Mouse (Mus musculus) spleen, adult 12 weeks (tissue): ENCODE measurements around the gene Ffar3.
A peak's percentile ranks its signal among the peaks of the same experiment; 100 is the strongest.
"Not testable (repeated sequence)": the region's sequence is repeated elsewhere in the genome, so short reads cannot be mapped to it uniquely, and the experiment has no call there.

ENCODE experiments used
- DNase-seq: peaks from one replicate; pipeline ENCODE4 v3.0.0; 2022; ENCODE audit warnings: low spot score

Ffar3 gene

DNA sequence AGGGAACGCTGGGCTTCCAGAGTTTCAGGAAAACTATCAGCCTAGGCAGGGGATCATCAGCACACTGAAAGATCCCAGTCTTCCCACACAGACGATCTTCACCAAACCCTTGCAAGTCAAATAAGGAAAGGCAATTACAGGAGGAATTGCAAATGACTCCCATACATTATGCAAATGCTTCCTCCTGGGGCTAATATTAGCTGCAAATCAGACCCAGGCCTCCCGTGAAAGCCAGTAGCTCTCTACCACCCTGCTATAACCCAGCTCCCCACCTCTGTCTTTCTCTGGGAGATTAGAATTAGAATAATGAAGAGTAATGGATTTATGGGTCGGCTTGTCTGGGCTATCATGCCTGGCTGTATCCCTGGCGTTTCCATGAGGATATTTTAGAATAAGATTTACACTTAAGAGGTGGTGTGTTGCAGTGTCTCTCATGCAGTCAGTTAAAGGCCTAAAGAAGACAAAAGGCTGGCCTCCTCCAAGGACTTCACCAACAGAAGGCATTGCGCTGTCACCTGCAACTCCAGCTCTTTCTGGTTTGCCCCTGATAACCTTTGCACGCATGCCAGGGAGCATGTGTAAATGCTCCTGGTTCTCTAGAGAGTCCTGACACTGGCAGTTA, 11.2 kb downstream of the Ffar3 start:
- DNase-seq = no peak

DNA sequence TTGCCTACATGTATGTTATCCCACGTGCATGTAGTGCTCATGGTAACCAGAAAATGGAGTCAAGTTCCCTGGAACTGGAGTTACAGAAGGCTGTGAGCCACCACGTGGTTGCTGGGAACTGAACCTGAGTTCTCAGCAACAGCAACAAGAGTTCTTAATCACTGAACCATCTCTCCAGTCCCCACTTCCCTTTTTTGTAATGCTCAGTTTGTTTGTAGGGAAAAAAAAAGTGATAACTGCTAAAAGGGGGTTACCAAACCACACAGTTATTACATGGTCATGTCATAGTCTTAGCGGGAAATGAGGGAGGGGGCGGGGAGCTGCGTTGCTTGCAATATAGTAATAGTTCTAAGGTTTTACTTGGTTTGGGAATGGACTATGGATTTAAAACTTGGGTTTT, 13.9 kb downstream of the Ffar3 start:
- DNase-seq = no peak

DNA sequence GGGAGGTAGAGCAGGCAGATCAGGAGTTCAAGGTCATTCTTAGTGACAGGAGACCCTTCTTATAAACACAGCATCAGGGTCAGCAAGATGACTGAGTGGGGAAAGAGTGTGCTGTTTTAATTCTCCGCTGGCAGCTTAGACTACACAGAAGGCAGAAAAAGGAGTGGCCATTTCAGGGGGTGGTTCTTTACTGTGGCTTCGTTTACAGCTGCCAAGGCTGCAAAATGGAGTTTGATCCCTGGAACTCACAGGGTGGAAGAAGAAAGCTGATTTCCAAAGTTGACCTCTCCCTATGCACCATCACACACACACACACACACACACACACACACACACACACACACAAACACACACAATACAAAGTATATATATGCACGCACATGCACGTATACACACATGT, 14.6 kb downstream of the Ffar3 start:
- no peak for DNase-seq

DNA sequence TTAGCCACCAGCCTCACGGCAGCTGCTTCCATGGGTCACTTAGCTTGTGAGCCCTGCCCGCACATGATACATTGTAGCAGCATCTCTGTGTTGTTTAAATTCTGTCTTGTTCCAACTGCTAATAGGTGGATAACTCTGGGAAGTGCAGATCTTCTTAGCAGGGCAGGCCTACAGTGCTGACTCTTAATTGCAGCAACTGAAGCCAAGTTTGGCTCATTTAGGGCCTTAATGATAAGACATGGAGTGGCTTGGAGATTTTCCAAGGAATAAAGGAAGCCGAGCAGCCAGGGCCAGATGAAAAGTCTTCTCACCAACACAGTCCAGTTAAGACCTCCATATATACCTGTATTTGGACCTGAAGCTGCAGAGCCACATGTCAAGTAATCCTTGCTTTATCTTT, 15.7 kb downstream of the Ffar3 start:
- DNase-seq = no peak

DNA sequence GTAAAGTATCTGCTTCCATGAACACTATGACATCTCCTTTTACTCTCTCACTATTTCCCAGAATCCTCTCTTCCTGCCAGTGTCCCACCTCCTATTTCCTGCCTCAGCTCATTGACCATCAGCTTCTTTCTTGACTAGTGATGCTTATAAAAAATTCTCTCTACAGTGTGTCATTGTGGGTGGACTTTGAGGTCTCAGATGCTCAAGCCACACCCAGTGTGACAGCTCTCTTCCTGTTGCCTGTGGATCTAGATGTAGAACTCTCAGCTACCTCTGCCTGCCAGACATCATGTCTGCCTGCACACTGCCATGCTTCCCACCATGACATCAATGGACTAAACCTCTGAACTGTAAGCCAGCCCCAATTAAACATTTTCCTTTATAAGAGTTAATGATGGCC, 18.7 kb downstream of the Ffar3 start:
- no peak for DNase-seq

DNA sequence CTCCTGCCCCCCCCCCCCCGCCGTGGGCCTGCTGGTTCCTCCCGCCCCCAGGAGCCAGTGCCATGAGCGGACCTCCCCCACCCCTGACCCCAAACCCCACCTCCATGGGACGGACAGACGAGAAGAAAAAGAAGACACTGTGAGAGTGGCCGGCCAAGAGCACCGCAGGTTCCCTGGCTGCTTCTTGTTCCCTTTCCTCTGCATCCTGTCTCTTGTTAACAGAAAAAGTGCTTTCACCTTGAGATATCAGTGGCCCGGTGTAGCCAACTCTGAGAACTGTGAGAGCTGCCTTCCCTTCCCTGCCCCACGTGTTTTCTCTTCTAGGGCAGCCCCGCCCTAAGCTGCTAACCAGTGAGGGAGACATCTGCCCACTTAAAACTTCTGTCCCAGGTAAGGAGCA, 23.3 kb downstream of the Ffar3 start:
- not testable (repeated sequence) for DNase-seq

DNA sequence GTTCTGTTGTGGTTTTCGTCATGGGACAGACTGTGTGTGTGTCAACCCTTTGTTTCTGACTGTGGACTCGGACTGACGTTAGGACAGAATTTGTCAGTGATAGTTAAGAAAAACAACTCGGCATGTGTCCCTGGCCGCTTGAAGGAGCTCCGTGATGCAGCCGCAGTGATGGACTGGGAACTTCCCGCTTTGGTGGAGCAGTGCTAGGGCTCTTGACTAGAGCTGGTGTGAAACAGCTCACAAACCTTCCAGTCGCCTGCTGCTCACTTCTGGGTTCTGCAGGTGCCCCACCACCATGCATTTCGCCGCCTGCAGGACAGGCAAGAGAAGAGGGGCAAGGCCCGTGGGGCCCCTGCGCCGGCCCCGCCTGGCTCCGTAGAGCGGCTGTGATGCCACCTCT, 23.7 kb downstream of the Ffar3 start:
- no peak for DNase-seq

DNA sequence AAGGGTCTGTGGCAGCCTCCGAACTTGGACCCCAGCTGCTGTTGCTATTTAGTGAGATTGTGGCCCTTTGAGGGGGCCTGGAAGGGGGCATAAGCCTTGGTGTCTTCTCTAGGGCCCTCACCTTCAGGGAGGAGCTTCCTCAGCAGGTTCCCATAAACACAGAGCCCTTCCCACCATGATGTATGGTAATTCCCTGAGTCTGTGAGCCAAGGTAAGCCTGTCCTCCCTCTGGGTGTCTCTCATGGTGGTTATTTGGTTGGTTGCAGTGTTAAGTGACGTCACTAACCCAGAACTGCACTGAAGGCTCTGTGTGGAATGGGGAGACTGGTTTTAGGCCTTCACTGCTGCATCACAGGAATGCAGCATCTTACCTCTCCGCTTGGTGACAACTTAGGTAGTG, 26.6 kb downstream of the Ffar3 start:
- DNase-seq = no peak

DNA sequence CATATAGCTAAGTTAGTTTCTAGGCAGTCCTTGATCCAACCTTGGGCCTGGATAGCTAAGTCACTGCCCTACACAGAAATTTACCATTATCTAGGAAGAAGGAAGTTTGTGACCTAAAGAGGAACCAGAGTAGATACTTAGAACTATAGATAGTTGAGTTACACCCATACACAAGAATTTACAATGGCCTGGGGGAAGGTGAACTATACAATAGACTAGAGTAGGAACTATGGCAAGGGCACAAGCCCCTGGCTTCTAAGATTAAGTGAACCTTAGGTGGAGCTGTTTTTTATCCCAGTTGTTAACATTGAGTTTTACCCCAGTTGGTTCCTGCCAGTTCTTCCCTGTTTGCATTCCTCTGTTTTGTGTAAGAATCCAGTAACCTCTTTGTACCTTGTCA, 27.1 kb downstream of the Ffar3 start:
- DNase-seq = not testable (repeated sequence)

DNA sequence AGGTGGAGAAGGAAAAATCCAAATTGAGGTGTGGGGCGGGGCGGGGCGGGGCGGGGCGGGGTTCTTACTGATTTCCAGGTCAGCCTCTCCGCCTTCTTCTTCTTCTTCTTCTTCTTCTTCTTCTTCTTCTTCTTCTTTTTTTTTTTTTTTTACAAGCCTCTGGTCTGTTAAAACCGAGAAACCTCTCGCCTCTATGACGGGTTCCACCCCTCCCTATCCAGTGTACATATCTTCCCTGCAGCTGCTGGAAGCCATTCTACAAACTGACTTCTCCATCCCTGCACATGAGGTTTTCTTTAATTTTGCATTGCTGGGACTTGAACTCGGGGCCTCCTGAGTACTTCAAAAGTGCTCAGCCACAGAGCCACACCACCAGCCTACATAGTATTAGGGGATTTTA, 29.3 kb downstream of the Ffar3 start:
- no peak for DNase-seq

DNA sequence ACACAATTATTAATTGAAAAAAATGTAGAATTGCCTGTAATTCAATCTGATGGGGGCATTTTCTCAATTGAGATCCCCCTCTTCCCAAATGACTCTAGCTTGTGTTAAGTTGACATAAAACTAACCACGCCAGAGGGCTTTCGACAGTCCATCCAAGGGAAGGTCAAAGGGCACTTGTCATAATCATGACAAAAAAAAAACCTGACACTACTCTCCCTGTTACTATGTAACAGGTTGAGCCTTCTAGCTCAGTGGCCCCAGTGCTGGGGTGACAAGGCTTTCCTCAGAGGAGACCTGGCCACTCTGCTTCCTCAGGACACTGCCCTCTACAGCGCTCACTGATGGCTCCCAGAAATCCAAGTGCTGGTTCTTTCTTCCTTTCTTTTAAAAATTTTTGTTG, 31.7 kb downstream of the Ffar3 start:
- DNase-seq = no peak

DNA sequence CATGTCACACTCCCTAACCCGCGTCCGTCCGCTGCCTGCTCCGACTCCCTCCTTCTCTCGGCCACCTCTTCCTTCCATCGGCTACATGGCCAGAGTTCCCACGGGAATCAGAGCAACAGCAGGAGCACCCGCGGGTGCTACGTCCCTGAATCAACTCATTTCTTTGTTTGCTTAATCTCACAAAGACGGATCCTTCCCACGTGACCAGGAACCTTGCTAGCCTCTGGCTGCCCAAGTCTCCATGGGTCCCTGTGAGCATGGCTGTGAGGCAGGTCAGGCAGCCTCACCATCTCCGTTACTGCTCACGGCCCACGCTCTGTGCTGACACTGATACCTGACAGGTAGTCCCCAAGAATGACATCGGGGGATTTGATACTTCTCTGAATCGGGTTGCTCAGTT, 32.3 kb downstream of the Ffar3 start, which contains the start of gene Ffar2:
Gene Ffar2, minus strand, starts transcription at position 101 of the 400 bp plus-strand sequence.
- no peak for DNase-seq

DNA sequence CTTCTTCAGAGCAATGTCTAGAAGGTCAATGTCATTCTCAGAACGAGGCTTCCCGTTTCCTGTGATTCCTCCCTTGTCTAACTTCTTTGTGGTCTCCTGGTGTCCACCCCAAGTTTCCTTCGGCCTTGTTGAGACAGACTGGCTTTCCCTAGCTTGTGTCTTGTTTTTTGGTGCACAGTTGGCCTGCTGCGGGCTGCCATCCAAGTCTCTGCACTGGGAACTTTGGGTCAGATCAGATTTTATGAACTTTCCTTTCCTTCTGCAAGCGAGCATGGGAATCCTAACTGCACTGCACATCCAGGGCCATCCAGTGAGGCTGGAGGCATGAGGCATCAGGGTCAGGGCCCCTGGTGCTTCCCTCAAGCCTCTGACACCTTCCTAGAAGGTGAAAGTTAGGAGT, 34.4 kb downstream of the Ffar3 start:
- DNase-seq = no peak

DNA sequence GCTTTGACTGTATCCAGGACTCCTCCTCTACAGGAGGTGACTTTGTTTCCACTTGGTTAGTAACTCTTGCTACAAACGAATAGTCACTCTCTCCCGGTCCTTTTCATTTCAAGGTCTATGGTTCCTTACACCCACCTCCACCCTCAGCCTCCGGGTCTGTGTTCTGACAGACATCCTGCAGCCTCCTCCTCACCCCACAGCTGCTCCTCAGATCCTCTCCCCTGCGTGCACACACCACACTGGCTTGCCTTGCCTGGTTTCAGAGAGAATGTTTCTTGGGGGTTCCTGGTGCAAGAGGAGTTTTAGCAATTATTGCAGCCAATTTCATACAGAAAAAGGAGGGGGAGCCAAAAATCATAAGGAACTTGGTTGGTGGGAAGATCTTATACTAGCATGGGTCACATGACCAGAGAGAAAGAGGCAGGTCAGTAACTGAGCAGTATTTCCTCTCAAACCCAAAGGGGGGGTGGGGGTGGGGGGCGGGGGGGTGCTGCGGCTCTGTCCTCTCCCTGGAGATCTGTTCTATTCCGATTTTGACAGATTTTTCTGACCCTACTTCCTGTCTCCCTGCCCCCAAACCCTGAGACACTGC, 35.0 kb downstream of the Ffar3 start:
- DNase-seq = no peak

DNA sequence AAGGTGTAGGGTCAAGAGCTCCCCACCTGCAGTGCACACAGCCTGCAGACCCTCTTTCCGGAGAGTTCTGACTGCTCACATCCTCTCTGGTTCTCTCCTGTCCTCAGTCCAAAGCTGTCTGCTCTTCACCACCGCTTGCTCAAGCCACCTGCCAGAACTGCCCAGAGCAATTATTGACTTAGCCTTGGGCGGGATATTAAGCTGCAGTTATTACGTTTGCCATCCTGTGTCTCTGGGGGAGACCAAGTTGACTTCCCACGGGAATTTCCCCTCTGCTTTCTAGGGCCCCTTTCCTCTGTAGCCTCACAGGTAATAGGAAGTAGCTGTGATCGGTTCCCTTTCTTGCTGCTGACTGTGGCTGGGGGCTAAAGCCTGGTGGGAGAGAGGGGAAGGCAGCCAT, 35.8 kb downstream of the Ffar3 start:
- no peak for DNase-seq

DNA sequence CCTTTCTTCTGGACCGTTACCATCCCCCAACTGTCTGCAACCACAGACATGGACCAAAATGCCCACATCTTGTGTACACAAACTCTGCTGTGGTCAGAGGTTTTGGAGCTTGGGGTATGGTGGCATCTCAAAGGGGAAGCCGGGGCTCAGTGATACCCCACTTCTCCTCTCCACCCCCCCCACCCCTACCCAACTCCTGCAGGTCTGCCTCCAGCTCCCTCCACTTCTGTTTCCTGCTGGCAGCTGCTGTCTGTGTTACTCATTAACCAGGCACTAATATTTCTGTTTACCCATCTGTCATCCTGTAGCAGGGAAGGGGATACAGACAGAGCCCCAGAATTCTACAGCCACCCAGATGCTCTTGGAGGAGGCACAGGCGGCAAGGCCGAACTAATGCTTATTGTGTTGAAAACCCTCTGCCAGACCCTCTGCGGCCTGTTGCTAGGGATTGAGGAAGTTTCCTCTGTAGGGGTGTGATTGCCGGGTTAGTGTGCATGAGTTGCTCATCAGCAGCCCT, 43.6 kb downstream of the Ffar3 start:
- DNase-seq = no peak

DNA sequence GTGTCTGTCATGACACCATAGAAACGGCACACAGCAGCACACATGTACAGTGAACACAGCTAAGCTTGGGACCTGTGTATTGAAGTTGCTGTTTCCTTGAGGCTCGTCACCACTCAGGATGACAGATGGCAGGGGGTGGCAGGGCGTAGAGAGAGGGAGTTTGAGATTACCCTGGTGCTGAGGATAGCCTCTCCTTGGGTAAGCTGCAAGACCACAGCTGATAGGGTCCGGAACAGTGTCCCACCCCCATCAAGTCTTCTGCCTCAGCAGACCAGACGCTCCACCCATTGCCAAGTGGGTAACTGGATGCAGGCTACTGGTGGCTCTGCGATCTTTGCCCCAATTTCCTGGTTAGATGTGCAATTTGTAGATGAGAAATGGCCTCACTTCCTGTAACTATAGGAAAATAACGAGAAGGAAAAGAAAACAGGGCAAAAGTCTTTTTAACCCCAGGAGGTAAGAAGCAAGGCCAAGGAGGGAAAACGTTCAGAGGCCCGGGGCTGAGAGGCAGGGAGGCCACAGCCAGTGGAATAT, 44.2 kb downstream of the Ffar3 start:
- DNase-seq = no peak

DNA sequence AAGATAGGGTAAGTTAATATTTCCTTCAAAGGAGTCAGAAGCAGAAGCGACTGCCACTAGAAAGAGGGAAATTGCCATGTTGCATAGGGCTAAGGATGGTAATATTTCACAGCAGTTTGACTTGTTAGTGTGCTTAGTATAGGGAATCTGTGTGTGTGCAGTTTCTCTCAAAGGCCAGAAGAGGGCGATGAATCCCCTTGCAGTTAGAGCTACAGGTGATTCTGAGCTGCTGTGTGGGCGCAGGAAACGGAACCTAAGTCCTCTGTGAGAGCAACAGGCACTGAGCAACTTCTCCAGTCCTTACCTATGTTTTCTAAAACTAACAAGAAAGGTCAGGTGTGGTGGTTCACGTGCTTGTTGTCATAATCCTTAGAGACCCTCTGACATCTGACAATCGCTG, 45.7 kb downstream of the Ffar3 start:
- no peak for DNase-seq

DNA sequence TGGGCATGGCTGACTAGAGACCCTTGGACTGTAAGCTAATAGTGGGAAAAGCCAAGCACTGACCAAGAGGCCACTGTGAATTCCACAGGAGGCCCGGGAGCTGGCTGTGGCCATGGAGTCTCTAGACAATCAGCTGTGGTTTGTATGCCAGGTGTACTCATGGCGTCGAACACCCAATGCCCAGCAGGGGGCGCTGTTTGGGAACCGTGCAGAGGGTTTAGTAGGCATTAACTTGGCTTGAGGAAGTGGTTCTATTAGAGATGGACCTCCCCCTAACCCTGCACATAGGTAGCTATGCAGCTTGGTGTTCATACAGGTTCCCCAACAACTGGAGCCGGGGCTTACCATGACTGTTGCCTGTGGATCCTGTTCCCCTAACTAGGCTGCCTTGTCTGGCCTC, 50.1 kb downstream of the Ffar3 start:
- DNase-seq = peak; percentile 44
